Mouse (Mus musculus): ENCODE data around the gene Armcx6.

GRCm38 (mm10) chrX:134751910-134752309 is 693 bp upstream of the Armcx6 start:
- no peak for TF ChIP-seq USF1 (IDR thresholded peaks at IDR 0.05; ENCODE audit: low read depth)
- TF ChIP-seq CEBPB (IDR thresholded peaks at IDR 0.05; ENCODE audit: insufficient read depth, poor library complexity, severe bottlenecking): no peak
- no peak for TF ChIP-seq POLR2A (IDR thresholded peaks at IDR 0.05; ENCODE audit: insufficient read length, low read depth)
- TF ChIP-seq MAX (IDR thresholded peaks at IDR 0.05; ENCODE audit: low read depth): no peak
- TF ChIP-seq MYOG (IDR thresholded peaks at IDR 0.05; ENCODE audit: control insufficient read depth in 1 of 3, insufficient read depth in 1 of 3, insufficient read length in 2 of 3, low read depth in 2 of 3): no peak
- no peak for TF ChIP-seq E2F4 (IDR thresholded peaks at IDR 0.05; ENCODE audit: insufficient read depth)
- TF ChIP-seq SRF (IDR thresholded peaks at IDR 0.05; ENCODE audit: control insufficient read depth, insufficient read length, low read depth): no peak
- TF ChIP-seq TCF12 (IDR thresholded peaks at IDR 0.05; ENCODE audit: insufficient read depth, poor library complexity, severe bottlenecking): no peak
